Mouse (Mus musculus) fat pad, adult 2 months (tissue): ENCODE measurements around the gene Itga9.
"Not testable (repeated sequence)": the region's sequence is repeated elsewhere in the genome, so short reads cannot be mapped to it uniquely, and the experiment has no call there.

Experiments
- DNase-seq: peaks from one replicate; pipeline ENCODE4 v3.0.0-alpha.2; 2011; ENCODE audit warnings: low read depth, low spot score; ENCODE audit errors: extremely low read depth

The Itga9 gene

DNA sequence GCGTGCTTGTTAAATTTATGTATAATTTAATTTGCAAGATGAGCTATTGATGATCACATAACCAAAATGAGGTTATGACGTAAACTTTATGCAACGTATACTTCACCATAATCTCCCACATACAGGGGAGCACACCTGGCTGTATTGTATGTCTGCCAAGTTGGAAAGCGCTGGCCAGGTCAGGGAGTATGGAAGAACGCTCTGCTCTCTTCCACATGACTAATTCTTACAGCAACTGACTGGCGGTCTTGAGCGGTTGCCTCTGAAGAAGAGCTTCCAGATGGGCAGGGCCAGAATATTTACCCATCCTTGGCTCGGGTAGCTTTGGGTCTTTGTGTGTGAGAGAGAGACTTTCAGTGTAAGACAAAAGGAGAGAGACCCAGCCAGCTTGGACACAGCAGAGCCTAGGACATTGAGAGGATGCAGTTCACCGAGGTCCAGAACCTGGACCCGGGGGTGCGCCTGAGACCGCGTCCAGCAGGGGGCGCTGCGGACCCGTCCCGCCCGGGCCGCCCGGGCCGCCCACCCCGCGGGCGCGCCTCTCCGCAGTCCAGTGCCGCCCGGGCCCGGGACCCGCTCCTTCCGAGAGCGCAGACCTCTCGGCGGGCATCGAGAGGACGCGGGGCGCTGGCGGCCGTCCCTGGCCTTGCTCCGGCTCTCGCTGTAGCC is at the start of gene Itga9:
Gene Itga9, plus strand, starts transcription at position 543 of the 669 bp plus-strand sequence.
- DNase-seq: no peak

DNA sequence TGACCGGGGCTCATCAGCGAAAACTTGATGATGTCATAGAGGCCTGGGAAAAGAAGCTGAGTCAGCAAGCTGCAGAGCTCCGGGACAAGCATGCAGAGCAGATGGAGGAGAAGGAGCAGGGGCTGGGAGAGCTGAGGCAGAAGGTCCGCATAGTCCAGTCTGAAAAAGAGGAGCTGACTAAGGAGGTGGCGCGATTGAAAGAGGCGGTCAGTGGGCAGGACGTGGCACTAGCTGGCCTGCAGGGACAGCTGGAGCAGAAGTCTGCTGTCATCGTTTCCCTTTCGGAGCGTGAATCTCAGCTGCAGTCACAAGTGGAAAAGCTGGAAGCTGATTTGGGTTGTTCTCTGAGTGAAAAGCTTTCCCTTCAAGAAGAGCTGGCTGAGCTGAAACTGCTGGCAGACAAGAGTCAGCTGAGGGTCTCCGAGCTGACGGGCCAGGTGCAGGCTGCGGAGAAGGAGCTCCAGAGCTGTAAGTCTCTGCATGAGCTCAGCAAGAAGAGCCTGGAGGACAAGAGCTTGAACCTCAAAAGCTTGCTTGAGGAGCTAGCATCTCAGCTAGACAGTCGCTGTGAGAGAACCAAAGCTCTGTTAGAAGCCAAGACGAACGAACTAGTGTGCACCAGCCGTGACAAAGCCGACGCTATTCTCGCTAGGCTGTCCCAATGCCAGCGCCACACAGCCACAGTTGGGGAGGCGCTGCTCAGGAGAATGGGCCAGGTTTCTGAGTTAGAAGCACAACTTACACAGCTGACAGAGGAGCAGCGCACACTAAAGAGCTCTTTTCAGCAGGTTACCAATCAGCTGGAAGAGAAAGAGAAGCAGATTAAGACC is 49.3 kb upstream of the Itga9 start:
- DNase-seq: no peak

DNA sequence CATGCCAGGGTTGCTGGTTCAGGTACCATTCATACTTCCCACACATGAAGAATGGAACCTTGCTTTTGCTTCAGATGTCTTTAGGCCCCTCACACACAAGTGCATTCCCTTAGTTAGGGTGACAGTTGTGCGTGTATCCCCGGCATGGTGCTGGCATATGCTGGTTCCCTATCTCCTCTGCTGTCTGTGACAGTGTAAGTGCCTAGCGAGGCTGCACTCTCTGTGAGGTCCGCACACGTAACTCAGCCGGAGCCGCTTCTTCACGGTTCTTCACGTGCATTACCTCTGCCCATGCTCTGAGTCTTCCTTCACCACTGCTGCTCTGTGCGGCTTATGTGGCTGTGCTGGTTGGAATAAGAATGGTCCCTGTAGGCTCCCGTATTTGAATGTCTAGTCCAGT is 43.1 kb upstream of the Itga9 start:
- DNase-seq: no peak

DNA sequence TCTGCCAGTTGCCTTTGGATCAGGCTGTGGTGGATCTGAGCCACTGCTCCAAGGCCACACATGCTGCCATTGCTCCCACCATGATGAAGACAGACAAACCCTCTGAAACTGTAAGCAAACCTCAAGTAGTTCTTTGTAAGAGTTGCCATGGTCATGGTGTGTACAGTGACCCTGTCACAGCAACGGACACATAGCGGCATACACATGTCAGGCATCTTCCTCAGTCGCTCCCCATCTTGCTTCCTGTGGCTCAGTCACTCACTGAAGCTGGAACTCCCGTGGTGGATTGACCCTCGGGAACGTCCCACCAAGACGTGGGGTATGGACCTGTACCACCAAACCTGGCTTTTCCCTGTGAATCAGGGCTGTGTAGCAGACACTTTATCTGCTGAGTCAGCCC is 42.6 kb upstream of the Itga9 start:
- DNase-seq: no peak

DNA sequence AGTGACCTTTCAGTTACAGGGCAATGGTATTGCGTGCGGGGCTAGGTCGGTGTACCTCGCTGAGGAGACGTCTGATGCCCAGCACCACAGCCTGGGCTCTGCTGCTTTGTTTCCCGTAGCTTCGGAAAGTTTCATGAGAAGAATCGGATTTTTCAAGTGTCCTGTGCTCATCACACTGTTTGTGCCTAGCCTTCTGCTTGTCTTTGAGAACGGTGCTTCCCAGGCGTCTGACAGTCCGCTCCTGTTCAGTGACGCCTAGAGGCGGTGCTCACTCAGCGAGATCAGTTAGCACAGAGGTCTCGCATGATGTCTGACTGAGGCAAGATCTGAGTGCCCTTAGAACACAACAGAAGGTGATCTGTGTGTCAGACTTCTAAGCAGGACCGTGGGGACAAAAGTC is 41.8 kb upstream of the Itga9 start:
- DNase-seq: no peak

DNA sequence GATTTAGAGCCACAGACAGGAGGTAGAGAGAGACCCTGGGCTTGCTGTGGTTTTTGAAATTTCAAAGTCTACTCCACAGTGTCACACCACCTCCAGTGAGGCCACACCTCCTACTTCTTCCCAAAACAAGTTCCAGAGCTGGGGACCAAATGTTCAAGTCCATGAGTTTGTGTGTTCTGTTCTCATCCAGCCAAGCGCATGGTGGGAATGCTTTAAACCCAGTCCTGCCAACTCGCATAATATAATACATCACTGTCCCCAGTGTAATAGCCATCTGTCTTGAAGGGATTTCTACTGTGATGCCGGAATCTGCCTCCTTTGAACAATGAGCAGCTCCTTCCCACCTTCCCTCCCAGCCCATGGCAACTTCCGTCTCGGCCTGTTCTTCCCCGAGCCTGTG is 37.2 kb upstream of the Itga9 start:
- DNase-seq: no peak

DNA sequence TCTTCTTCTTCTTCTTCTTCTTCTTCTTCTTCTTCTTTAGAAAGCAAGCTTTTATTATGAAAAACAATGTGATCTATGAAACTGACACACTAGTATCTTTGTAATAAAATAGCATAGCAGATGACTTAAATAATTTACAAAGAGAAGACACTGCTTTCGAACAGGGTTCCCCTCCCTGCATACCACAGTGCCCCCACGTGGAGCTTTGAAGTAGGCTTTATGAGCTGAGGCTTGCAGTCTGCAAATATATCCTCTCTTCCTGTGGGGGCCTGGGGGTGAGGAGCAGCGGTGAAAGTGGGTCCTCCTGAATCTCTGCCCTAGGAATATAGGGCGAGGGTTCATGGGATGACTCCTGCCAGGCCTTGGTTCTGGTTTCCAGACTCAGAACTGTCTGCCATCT is 35.6 kb upstream of the Itga9 start:
- DNase-seq: no peak

DNA sequence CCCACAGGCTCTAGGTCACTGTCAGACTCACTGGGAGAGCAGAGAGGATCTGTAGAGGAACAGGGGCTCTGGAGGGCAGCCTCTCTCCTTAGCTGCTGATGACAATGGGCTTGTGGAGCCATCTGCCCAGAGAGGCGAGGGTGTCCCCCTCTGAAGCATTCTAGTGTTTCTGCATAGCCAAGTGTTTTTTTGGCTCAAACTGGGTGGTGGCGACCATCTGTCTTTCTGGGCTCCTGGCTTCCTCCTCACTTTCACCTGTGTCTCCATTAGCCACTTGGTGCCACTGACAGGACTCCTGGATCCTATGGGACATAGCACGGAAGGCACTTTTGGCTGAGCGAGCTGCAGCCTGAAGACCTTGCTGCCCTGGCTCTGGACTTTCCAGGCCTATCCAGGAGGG is 34.8 kb upstream of the Itga9 start:
- DNase-seq: no peak

DNA sequence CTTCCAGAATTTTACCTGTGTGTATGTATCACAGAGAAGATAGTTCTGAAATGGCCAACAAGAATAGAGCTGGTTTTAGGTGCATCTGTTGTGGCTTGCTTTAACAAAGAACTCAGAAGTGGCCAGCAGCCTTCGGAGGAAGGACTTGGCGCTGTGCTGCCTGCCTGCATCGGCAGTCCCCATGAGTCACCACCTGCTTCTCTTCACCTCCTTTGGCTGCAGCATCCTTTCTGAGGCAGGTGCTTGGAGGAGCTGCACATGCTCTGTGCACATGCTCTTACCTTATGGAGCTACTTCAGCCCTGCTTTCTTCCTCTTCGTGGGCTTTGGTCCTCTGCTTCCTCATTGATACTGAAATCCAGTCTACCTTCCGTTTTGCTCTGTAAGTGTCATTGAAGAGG is 31.6 kb upstream of the Itga9 start:
- no peak for DNase-seq

DNA sequence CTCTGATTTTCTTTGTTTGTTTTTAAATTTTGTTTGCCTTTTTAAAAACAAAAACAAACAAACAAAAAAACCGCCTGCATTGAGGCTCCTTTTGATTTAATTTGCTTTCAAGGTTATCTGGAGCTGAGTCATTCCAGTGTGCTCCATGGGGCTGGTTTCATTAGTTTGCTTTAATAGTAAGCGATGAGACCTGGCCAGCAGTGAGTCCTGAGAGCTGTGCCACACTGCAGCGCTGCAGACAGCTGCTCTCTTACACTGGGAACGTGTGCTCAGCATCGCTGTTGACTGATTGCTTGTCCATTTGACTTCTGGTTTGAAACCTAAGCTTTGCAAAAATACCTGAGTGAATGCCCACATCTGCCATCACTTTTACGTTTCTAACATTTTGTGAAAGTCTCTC is 26.1 kb upstream of the Itga9 start:
- no peak for DNase-seq

DNA sequence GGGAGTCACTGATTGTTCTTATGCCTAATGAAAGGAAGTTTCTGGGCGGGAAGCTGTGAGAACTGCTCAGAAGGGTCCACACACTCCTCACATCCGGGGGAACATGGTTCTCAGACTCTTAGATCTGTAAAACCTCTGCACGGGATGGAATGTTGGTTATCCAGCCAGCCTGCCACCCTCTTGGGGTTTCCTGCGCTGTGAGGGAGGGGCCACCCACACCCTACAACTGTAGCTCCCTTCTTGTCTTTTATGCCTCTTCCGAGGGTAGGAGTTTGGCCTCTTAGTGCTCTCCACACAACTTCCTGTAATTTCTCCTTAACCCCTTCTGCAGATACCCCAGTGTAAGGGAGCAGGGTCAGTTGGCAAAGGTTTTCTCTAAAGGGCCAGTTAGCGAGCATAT is 23.7 kb upstream of the Itga9 start:
- no peak for DNase-seq

DNA sequence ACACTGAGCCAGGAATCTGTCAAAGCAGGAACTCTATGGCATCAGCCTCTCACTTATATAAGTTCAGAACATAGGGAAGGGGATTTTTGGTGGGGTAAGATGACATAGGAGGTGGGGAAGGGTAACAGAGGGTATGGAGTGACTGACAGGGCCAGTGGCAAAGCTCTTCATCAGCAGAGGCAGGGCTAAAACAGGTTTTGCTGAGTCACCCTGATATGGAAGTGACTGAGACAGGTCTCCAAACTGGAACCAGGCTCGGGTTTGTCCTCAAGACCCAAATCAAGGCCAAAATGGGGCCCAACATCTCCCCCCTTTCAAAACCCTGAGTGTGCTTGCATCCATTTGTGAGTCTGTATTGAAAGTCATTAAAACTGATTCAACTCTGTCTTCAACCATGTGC is 21.7 kb upstream of the Itga9 start:
- no peak for DNase-seq

DNA sequence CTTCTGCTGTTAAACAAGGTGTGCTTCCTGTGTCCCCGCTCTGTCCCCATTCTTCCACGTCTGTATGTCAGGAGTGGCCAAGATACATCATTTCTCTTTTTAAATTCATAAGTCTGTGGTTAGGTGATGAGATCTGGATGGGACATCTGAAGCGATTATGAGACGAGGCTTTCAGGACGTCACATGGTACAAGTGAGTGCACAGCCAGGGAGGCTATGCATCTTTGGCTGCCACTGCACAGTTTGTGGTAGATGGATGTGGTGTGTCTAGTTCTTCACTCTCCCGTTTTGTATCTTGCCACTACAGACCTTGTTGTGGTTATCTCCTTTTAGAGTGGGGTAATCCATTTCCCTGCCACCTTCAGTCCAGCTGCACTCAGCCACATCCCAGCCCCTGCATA is 20.5 kb upstream of the Itga9 start:
- no peak for DNase-seq

DNA sequence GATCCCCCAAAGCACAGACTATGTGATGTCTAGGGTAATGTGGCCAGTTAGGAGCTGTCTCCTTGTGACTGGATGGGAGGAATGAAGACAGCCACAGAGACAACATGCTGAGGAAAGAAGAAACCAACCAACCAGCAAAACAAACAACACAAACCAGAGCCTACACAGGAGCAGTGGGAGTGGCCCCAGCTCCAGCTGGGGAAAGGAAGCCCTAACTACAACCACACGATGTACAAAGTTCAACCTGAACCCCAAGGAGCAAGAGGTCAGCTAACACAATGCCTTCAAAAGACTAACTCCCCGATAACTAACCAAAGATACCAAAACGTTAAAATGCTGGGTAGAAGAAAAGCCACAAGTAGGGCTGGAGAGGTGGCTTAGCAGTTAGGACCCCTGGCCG is 19.4 kb upstream of the Itga9 start:
- DNase-seq: no peak

DNA sequence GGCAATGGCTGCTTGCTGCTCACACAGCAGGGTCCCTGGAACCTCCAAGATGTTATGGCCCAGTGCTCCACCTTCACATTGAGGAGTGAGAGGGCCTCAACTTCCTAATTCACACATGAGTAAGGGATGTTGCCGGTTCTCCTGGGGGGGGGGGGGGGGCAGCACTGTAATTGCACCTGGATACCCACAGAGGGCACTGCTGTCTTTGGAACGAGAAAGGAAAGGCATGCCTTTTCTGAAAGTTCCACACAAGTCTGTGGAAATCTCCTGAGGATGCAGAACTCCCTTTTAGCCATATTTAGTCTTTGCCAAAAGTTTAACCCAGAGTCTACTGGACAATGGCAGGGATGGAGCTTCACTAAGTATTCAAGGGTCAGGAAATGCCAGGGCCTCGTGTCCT is 17.2 kb upstream of the Itga9 start:
- no peak for DNase-seq

DNA sequence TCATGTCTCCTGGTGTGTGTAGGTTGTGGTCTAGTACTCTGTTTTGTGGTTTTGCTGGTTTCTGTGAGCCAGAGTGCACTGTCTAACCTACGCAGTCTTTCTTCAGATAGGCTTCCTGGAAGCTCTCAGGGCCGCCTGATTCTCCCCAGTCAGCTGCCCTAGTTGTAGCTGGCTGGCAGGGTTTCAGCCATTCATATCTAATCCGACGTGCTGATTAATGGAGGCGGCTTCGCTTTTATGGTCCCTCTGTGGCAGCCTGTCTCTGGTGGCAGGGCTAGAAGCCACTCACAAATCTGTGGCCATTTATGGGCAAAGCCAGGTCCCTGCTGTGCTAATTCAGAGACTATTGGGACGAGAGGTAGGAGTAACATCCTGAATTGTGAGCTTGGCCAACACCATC is 16.3 kb upstream of the Itga9 start:
- no peak for DNase-seq

DNA sequence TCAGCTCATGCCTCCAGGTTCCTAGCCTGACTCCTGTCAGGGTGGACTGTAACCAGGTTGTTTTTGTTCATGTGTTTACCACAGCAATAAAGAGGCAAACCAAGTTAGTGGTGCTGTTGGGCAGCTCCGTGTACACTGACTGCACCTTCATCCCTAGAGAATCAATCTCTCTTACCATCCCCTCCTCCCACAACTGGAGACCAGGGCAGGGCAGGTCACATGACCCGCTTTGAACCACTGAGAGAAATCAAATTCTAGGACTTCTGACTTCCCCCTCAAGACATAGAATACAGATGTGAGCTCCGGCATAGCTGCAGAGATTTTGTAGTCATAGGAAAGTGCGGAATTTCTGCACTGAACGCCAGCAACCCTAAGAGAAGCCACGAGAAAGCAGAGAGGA is 14.9 kb upstream of the Itga9 start:
- no peak for DNase-seq

DNA sequence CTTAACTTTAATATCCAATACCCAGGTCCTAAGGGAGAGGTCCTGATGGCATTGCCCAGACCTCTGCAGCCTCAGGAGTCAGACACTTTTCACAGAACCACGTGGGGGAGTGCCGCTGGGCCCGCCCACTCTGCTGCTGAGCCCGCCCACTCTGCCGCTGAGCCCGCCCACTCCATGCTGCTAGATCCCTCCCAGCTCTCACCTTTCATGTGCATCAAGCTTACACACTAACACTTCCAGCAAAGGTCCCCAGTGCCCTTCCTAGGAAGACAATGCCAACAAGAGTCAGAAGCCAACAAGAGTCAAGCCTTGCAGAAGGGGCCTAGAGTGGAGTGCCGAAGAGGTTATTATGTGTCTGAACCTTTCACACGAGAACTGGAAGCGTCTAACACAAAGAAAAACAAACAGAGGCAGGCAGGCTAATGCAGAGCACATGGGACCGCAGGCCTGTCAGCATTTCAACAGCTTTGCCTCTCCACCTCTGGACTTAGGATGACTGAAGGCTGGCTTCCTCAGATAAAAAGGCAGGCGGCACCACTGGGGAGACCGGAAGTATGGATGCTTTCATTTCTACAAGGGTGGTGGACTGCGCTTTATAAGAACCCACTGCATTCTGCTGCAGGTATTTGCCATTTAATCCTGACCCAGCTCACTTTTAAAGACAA is 13.8 kb upstream of the Itga9 start:
- DNase-seq: no peak

DNA sequence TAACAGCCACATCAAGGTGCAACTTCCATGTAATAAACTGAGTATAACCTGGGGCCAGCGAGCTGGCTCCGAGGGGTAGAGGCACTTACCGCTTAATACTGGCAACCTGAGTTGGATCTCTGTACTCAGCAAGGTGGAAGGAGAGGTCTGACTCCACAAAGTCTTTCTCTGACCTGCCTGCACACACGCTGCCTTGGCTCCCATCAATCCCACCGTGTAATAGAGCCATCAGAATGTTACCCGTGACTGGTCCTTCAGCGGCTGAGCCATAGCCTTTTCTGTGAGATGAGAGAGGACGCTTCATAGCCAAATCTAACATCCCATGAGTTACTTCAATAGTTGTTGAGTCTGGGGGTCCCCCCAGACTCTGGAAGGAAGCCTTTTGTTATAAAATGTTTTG is 13.0 kb upstream of the Itga9 start:
- DNase-seq: no peak

DNA sequence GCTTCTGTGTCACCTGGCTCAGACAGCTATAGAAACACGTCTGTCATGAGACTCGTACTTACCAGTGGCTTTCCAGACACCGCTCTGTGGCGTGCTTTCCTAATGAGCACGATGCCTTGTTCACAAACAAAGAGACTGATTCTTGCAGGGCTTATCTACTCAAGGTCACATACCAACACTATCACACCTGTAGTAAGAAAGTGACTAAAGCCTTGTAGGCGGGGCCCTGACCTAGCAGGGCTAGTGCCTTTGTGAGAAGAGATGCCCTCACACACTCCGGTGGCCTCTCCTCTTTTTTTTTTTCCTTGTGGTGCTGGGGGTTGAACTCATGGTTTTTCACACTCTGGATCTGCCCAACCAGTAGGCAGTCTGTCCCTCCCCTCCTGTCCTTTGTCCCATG is 9.7 kb upstream of the Itga9 start:
- DNase-seq: no peak

DNA sequence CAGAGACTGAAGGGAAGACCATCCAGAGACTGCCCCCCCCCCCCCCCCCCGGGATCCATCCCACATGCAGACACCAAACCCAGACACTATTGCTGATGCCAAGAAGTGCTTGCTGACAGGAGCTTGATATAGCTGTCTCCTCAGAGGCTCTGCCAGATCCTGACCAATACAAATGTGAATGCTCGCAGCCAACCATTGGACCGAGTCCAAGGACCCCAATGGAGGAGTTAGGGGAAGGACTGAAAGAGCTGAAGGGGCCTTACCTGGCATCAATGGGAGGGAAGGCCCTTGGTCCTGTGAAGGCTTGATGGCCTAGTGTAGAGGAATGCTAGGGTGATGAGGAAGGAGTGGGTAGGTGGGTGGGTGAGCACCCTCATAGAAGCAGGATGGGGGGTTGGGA is 6.1 kb upstream of the Itga9 start:
- DNase-seq: not testable (repeated sequence)

DNA sequence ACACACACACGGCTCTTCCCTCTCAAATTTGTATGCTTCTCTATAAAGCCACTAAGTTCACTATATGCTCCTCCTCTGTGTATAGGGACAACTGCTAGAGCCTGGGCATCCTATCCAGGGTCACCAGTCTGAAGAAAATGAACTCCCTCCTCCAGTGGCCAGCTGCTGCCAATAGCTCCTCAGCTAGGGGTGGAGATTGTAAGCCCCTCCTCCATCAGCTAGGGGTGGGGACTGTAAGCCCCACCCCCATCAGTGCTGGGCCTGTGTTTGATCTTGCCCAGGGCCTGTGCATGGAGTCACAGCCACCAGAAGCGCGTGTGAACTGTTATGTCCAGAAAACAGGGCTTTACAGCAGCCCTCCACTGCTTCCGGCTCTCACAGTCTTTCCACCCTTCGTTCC is 3.9 kb upstream of the Itga9 start:
- no peak for DNase-seq
